12 mouse cellular contexts compared by ENCODE assay signal in genomic region chr19:11977363-11977762, GRCm38 (mm10). TPM values are rescaled to one million over a fixed set of nuclear protein-coding genes. Genes with fewer than 3 reads are reported as not detected.
DNase-seq lines count a peak whose midpoint lies in the region; ATAC-seq and TF ChIP-seq lines count a peak whose summit lies in the region.
"Had no signal": no experiment of that assay in that cellular context is flagged by ENCODE, and none has a peak within 500 bp of the region (broad histone marks: within the 10 kb centered on the region; RNA-seq: fewer than 3 reads in every experiment).

No protein-coding gene starts in this region.

- H3K27ac ChIP-seq in layer of hippocampus, adult 2 months, result peak overlapping the region; percentile 25; the same call in 1 of the 2 replicates
- H3K27ac ChIP-seq in heart, embryonic 14.5 days (replicated peaks in 1 of 2; ENCODE audit: control insufficient read depth in 1 of 2, insufficient read depth in 1 of 2, low read depth in 2 of 2, low read length in 2 of 2), result peak overlapping the region; percentile 64 to 72
- H3K27ac ChIP-seq in kidney, postnatal 0 days, result peak overlapping the region; percentile 36; the same call in 1 of the 2 replicates
- H3K27ac ChIP-seq in forebrain, embryonic 13.5 days, result no peak overlapping the region
- H3K27ac ChIP-seq: embryonic facial prominence, embryonic 15.5 days; liver, embryonic 14.5 days; midbrain, embryonic 12.5 days had no signal

- TF ChIP-seq CTCF in layer of hippocampus, adult 2 months (conservative IDR thresholded peaks at IDR 0.05), result no peak
- 0 out of 2 replicates have a peak, but pooled peaks have one; percentile 11 for TF ChIP-seq CTCF in kidney, postnatal 0 days (IDR thresholded peaks at IDR 0.05; ENCODE audit: low read depth)

- no peaks in the 10 kb centered on the region for H3K27me3 ChIP-seq in heart, embryonic 14.5 days (ENCODE audit: control insufficient read depth, insufficient read depth, low read length)
- no peaks in the 10 kb centered on the region for H3K27me3 ChIP-seq in kidney, postnatal 0 days (ENCODE audit: insufficient read depth, low read length)
- H3K27me3 ChIP-seq in forebrain, embryonic 13.5 days, result no peaks in the 10 kb centered on the region
- H3K27me3 ChIP-seq: embryonic facial prominence, embryonic 15.5 days; midbrain, embryonic 12.5 days had no signal

- peak; percentile 51 to 86 for DNase-seq in adrenal gland, adult (ENCODE audit: inconsistent age in 2 of 2, low spot score in 1 of 2)
- DNase-seq in adrenal gland, postnatal 4 days (ENCODE audit: low spot score in 2 of 2), result no peak
- no peak for DNase-seq in layer of hippocampus, adult 2 months (ENCODE audit: low spot score in 2 of 2)
- no peak for DNase-seq in layer of hippocampus, postnatal 14 days (ENCODE audit: low spot score in 2 of 2)
- peak; percentile 8 for DNase-seq in kidney, postnatal 0 days (ENCODE audit: low spot score)
- DNase-seq: cerebellum, postnatal 25 days had no signal

- WGBS in heart, embryonic 14.5 days, result 48% methylated on average over 5 of the region's 5 CpGs
- whole genome bisulfite sequencing in kidney, postnatal 0 days, result 65% methylated on average over 5 of the region's 5 CpGs
- 83% methylated on average over 5 of the region's 5 CpGs for WGBS in forebrain, embryonic 13.5 days

- H3K4me1 ChIP-seq in heart, embryonic 14.5 days (ENCODE audit: control insufficient read depth in 2 of 2, insufficient read depth in 2 of 2, low read length in 2 of 2), result peaks cover 17 to 35% of the 10 kb centered on the region in 2 experiments
- H3K4me1 ChIP-seq in kidney, postnatal 0 days (replicated peaks; ENCODE audit: insufficient read depth, low read length), result no peaks in the 10 kb centered on the region
- H3K4me1 ChIP-seq in forebrain, embryonic 13.5 days, result no peaks in the 10 kb centered on the region
- H3K4me1 ChIP-seq: embryonic facial prominence, embryonic 15.5 days; midbrain, embryonic 12.5 days had no signal

- H3K36me3 ChIP-seq in heart, embryonic 14.5 days (ENCODE audit: control insufficient read depth, insufficient read depth, low read length), result peaks cover 99% of the 10 kb centered on the region
- peaks cover 70% of the 10 kb centered on the region for H3K36me3 ChIP-seq in kidney, postnatal 0 days (ENCODE audit: insufficient read depth, low read length)
- H3K36me3 ChIP-seq in forebrain, embryonic 13.5 days (ENCODE audit: poor library complexity, severe bottlenecking), result peaks cover 94% of the 10 kb centered on the region

- peak overlapping the region; percentile 16; the same call in 1 of the 2 replicates for H3K9ac ChIP-seq in heart, embryonic 14.5 days (ENCODE audit: low read length)
- no peak overlapping the region for H3K9ac ChIP-seq in kidney, postnatal 0 days (ENCODE audit: low read depth, low read length)
- H3K9ac ChIP-seq in forebrain, embryonic 13.5 days, result no peak overlapping the region
- H3K9ac ChIP-seq: embryonic facial prominence, embryonic 15.5 days; liver, embryonic 14.5 days; midbrain, embryonic 12.5 days had no signal

- H3K4me2 ChIP-seq in heart, embryonic 14.5 days (ENCODE audit: low read length), result no peak overlapping the region
- no peak overlapping the region for H3K4me2 ChIP-seq in kidney, postnatal 0 days (ENCODE audit: low read length)
- H3K4me2 ChIP-seq in forebrain, embryonic 13.5 days, result no peak overlapping the region
- H3K4me2 ChIP-seq: embryonic facial prominence, embryonic 15.5 days; midbrain, embryonic 12.5 days had no signal

- no peaks in the 10 kb centered on the region for H3K9me3 ChIP-seq in heart, embryonic 14.5 days (ENCODE audit: control insufficient read depth, low read length)
- H3K9me3 ChIP-seq in kidney, postnatal 0 days (replicated peaks; ENCODE audit: low read length), result no peaks in the 10 kb centered on the region
- H3K9me3 ChIP-seq in forebrain, embryonic 13.5 days (replicated peaks), result no peaks in the 10 kb centered on the region
- H3K9me3 ChIP-seq: embryonic facial prominence, embryonic 15.5 days; midbrain, embryonic 12.5 days had no signal

- H3K4me3 ChIP-seq in layer of hippocampus, adult 2 months, result no peak overlapping the region
- no peak overlapping the region for H3K4me3 ChIP-seq in heart, embryonic 14.5 days (ENCODE audit: control insufficient read depth in 1 of 2, insufficient read depth in 1 of 2, low read depth in 1 of 2, low read length in 2 of 2)
- H3K4me3 ChIP-seq in kidney, postnatal 0 days (replicated peaks; ENCODE audit: low read depth, low read length), result no peak overlapping the region
- H3K4me3 ChIP-seq in forebrain, embryonic 13.5 days, result no peak overlapping the region
- H3K4me3 ChIP-seq: embryonic facial prominence, embryonic 15.5 days; midbrain, embryonic 12.5 days had no signal

- no peak for ATAC-seq in heart, embryonic 14.5 days (ENCODE audit: insufficient number of reproducible peaks, insufficient read depth, low FRiP score, low read depth)
- ATAC-seq in kidney, postnatal 0 days (replicated peaks; ENCODE audit: low FRiP score, low read depth), result peak; percentile 75
- ATAC-seq in megakaryocyte, adult 5-6 weeks (ENCODE audit: poor library complexity, severe bottlenecking), result no peak
- ATAC-seq in forebrain, embryonic 13.5 days, result no peak

RNA-seq across cellular contexts. Expression of gene Osbp, which starts 11.6 kb away (rescaled TPM):
- total RNA-seq in adrenal gland, postnatal 4 days (2021), result 10 to 100 TPM; 71.0 to 74.0 TPM
- total RNA-seq in layer of hippocampus, adult 2 months (2021), result 10 to 100 TPM; 50.3 to 50.9 TPM
- 10 to 100 TPM; 54.8 to 56.2 TPM for total RNA-seq in layer of hippocampus, postnatal 14 days (2021)
- 10.8 and 11.4 TPM in 2 replicates for polyA plus RNA-seq in heart, embryonic 14.5 days (2014; fragmentation: Nextera tagmentation; extraction: Ambion mirVana)
- 6.1 and 6.2 TPM in 2 replicates for polyA plus RNA-seq in kidney, postnatal 0 days (2015; fragmentation: Nextera tagmentation; extraction: Ambion mirVana)
- total RNA-seq in megakaryocyte, adult 5-6 weeks (2015), result 35.0 and 36.9 TPM in 2 replicates
- total RNA-seq in megakaryocyte, adult 5-6 weeks (2017), result 42.6 and 43.3 TPM in 2 replicates
- 4.1 and 4.9 TPM in 2 replicates for polyA plus RNA-seq in forebrain, embryonic 13.5 days (2015; fragmentation: Nextera tagmentation; extraction: Ambion mirVana)

Comparison
In these comparisons a context has a peak if more than half of its experiments do, and no peak if none do; other contexts are left out.
1. DNase-seq: peak in adrenal gland, adult (2 of 2) and kidney, postnatal 0 days (single experiment); none in adrenal gland, postnatal 4 days (0 of 2), layer of hippocampus, adult 2 months (0 of 2) and layer of hippocampus, postnatal 14 days (0 of 2).